Mouse (Mus musculus) forebrain, embryonic 11.5 days (tissue): ENCODE results near the gene Kcnip2. TPM values are rescaled to one million over a fixed set of nuclear protein-coding genes. Genes with fewer than 3 reads are reported as not detected.
"Not testable (repeated sequence)": the region's sequence is repeated elsewhere in the genome, so short reads cannot be mapped to it uniquely, and the experiment has no call there.

Source experiments
- ATAC-seq: fragments of 200-750 bp; cut with Nextera tagmentation; replicated peaks from 2 replicates; pipeline ENCODE4 v1.8.0; 2017; ENCODE audit warnings: moderate TSS enrichment; ENCODE audit not compliant: low FRiP score
- DNase-seq: peaks from one replicate; pipeline ENCODE4 v3.0.0-alpha.2; 2017; ENCODE audit warnings: low spot score
- H3K27ac ChIP-seq: fragments of 300-500 bp; sonication (generic); 2 replicates; pipeline ENCODE4 v1.5.1; 2014; ENCODE audit warnings: low read depth, low read length
- H3K27me3 ChIP-seq: fragments of 300-500 bp; sonication (generic); 2 replicates; pipeline ENCODE4 v1.6.1; 2014; ENCODE audit warnings: mild to moderate bottlenecking, low read length, mixed read lengths; ENCODE audit not compliant: control insufficient read depth, insufficient read depth
- H3K36me3 ChIP-seq: fragments of 300-500 bp; sonication (generic); 2 replicates; pipeline ENCODE4 v1.6.1; 2014; ENCODE audit warnings: mild to moderate bottlenecking, low read length, moderate library complexity, mixed read lengths; ENCODE audit not compliant: control insufficient read depth, insufficient read depth
- H3K4me1 ChIP-seq: fragments of 300-500 bp; sonication (generic); replicated peaks from 2 replicates; pipeline ENCODE4 v1.6.1; 2014; ENCODE audit warnings: low read length, mixed read lengths; ENCODE audit not compliant: control insufficient read depth, insufficient read depth
- H3K4me2 ChIP-seq: fragments of 300-500 bp; sonication (generic); 2 replicates; pipeline ENCODE4 v1.6.1; 2014; ENCODE audit warnings: low read depth, mild to moderate bottlenecking, low read length, moderate library complexity, mixed read lengths; ENCODE audit not compliant: severe bottlenecking
- H3K4me3 ChIP-seq: fragments of 300-500 bp; sonication (generic); 2 replicates; pipeline ENCODE4 v1.5.1; 2014; ENCODE audit warnings: low read depth, low read length
- H3K9ac ChIP-seq: fragments of 300-500 bp; sonication (generic); 2 replicates; pipeline ENCODE4 v1.6.1; 2014; ENCODE audit warnings: low read length
- H3K9me3 ChIP-seq: fragments of 300-500 bp; sonication (generic); 2 replicates; pipeline ENCODE4 v1.6.1; 2016; ENCODE audit warnings: low read length, mixed read lengths; ENCODE audit not compliant: control insufficient read depth
- WGBS: fragments of 180-500 bp; shearing (Covaris S2); extraction: QIAGEN DNeasy Blood & Tissue Kit; methylation state at CpG from one replicate; pipeline ENCODE4 v1.1.7; 2014; 5-methylcytosine and 5-hydroxymethylcytosine counted together
- polyA plus RNA-seq: library from polyadenylated mRNA; unstranded; fragments of >200 nt; fragmentation: Nextera tagmentation; extraction: Ambion mirVana; gene quantifications from 2 replicates; pipeline ENCODE4 v1.2.1, GENCODE M21; 2014

Gene Kcnip2
- polyA plus RNA-seq, 1 experiment from 2014 or later: 0.76 TPM

DNA sequence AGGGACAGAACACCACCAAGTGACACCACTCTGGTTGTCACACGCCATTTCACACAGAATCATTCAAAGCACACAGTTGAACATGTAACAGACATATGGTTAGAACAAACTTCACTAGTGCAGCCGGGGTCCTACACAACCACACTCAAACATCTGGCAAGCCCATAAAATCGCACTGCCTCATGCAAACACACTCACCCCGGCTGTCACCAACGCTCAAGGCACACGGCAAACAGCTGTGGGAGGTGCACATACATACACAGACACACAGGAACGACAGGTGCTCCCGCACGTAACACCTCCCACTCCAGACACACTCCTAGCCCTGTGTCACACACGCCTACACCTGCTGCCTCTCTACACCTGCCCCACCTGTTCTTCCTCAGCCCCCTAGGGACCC is 691 bp downstream of the Kcnip2 start:
- DNase-seq (no peak), ATAC-seq (no peak; the same call in 1 of the 2 replicates)
- no peak overlapping the region for H3K27ac ChIP-seq
- peak overlapping the region; percentile 87 for H3K4me2 ChIP-seq
- H3K27me3 ChIP-seq: no peaks in the 10 kb centered on the region; the same call in 1 of the 2 replicates
- H3K9me3 ChIP-seq: no peaks in the 10 kb centered on the region
- peak overlapping the region; percentile 58; the same call in 1 of the 2 replicates for H3K9ac ChIP-seq
- WGBS: 71% methylated on average over 10 of the region's 10 CpGs
- H3K36me3 ChIP-seq: no peaks in the 10 kb centered on the region
- H3K4me1 ChIP-seq: peaks cover 23% of the 10 kb centered on the region
- peak overlapping the region; percentile 37; the same call in 1 of the 2 replicates for H3K4me3 ChIP-seq

DNA sequence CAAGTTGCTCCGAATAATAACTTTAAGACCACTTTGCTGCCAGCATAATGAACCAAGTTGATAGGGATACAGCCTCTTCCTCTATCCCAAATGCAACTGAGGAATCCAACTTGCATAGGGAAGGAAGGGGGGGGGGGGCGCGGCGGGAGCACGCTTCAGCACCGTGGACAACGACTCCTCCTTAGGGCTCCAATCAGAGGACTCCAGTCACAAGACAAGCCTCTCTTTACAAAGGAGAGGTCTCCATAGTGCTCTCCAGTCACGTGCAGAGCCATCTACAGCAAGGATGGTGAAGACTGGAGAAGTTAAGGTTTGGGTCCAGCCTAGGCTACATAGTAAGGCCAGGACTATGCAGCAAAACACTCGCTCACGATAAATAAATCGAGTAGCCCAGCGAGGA is 2.1 kb downstream of the Kcnip2 start:
- no peaks in the 10 kb centered on the region for H3K9me3 ChIP-seq
- H3K9ac ChIP-seq: no peak overlapping the region
- H3K27me3 ChIP-seq: no peaks in the 10 kb centered on the region; the same call in 1 of the 2 replicates
- 10% methylated on average over 11 of the region's 12 CpGs for WGBS
- no peak overlapping the region for H3K27ac ChIP-seq
- no peak overlapping the region for H3K4me2 ChIP-seq
- H3K36me3 ChIP-seq: no peaks in the 10 kb centered on the region
- no peak overlapping the region for H3K4me3 ChIP-seq
- DNase-seq (peak; percentile 78), ATAC-seq (no peak)
- H3K4me1 ChIP-seq: peaks cover 23% of the 10 kb centered on the region

DNA sequence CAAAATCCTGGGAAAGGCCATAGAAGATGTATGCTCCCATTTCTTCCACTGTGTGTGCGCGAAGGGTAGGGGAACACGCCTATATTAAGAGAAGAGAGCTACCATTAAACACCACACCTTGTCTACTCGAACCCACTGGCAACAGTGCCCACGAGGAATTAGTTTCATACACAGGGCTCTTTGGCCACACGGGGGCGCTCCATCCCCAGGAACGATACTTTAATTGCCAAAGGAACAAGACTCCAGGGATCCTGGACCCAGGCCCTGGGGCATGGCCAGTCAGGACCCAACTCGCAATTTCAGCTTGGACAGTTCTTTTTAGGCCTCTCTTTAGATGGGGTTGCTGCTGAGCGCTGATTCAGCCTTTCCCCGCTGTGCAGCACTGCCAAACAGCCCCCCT is 2.6 kb downstream of the Kcnip2 start:
- no peak overlapping the region for H3K27ac ChIP-seq
- no peak; the same call in 1 of the 2 replicates for ATAC-seq
- H3K4me1 ChIP-seq: peaks cover 23% of the 10 kb centered on the region
- WGBS: 4% methylated on average over 11 of the region's 11 CpGs
- H3K9ac ChIP-seq: no peak overlapping the region
- no peaks in the 10 kb centered on the region; the same call in 1 of the 2 replicates for H3K27me3 ChIP-seq
- no peaks in the 10 kb centered on the region for H3K9me3 ChIP-seq
- no peaks in the 10 kb centered on the region for H3K36me3 ChIP-seq
- DNase-seq: peak; percentile 91
- H3K4me2 ChIP-seq: no peak overlapping the region
- H3K4me3 ChIP-seq: no peak overlapping the region

GRCm38 (mm10) chr19:45812673-45813252 is 3.1 kb downstream of the Kcnip2 start:
- H3K4me3 ChIP-seq: peak overlapping the region; percentile 22; the same call in 1 of the 2 replicates
- H3K9me3 ChIP-seq: no peaks in the 10 kb centered on the region
- H3K9ac ChIP-seq: no peak overlapping the region
- H3K27ac ChIP-seq: no peak overlapping the region
- H3K36me3 ChIP-seq: no peaks in the 10 kb centered on the region
- ATAC-seq (no peak), DNase-seq (no peak)
- H3K4me1 ChIP-seq: peaks cover 23% of the 10 kb centered on the region
- WGBS: 16% methylated on average over 8 of the region's 8 CpGs
- peak overlapping the region; percentile 54 for H3K4me2 ChIP-seq
- H3K27me3 ChIP-seq: no peaks in the 10 kb centered on the region; the same call in 1 of the 2 replicates

DNA sequence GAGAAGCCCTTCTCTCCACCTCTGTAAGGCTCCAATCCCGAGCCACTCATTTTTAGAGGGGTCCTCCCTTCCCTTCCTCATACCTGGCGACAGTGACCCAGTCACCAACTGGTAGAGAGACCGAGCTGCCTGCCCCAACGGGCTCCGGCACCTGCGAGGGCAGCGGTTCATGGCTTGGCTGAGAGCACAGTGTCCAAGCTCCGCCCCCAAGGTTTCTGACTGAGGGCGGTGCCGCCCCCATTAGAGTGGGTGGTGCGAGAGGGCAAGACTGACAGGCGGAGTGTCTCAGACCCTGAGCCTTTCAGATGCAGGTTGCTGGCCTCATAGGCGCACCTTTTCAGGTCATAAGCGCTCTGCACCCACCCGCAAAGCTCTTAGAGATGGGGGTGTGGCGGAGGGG is 3.7 kb downstream of the Kcnip2 start:
- Histone ChIP-seq H3K9ac (no peak overlapping the region), H3K36me3 (no peaks in the 10 kb centered on the region), H3K4me1 (peaks cover 23% of the 10 kb centered on the region), H3K27ac (no peak overlapping the region), H3K4me3 (peak overlapping the region; percentile 22; the same call in 1 of the 2 replicates), H3K9me3 (no peaks in the 10 kb centered on the region), H3K27me3 (no peaks in the 10 kb centered on the region; the same call in 1 of the 2 replicates), H3K4me2 (peak overlapping the region; percentile 54)
- ATAC-seq (peak; percentile 58), DNase-seq (peak; percentile 71)
- WGBS: 2% methylated on average over 16 of the region's 16 CpGs

DNA sequence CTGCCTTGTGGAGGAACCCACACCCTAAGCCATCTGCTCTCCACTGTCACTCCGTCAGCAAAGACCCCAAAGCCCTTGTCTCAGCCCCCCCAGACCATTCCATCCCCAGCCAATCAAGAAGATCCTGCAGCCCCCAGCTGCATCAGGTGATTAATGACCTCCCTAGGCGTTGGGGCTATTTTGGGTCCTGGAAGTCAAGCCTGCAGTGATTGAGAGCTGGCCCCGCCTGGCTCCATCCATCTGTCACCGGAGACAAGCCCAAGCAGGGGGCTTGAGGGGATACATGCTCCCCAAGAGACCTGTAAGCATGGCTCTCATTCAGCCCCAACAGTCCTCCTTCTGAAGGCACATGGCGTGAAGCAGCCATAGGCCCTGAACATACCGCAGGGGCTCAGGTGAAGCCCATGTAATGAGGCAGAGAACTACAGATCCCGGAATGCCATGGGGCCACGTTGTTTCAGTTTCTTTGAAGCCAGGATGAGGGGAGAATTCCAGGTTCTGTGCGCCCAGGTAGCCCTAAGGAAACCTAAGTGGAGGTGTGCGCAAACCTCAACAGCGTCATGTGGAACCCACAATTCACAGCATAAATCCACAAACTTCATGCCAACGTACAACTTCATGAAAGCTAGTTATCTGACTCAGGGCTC is 4.7 kb downstream of the Kcnip2 start:
- H3K4me3 ChIP-seq: no peak overlapping the region
- DNase-seq (no peak), ATAC-seq (no peak)
- H3K4me1 ChIP-seq: peaks cover 17% of the 10 kb centered on the region
- no peak overlapping the region for H3K4me2 ChIP-seq
- no peak overlapping the region for H3K27ac ChIP-seq
- H3K36me3 ChIP-seq: no peaks in the 10 kb centered on the region
- 76% methylated on average over 12 of the region's 12 CpGs for WGBS
- no peaks in the 10 kb centered on the region; the same call in 1 of the 2 replicates for H3K27me3 ChIP-seq
- H3K9me3 ChIP-seq: no peaks in the 10 kb centered on the region
- H3K9ac ChIP-seq: no peak overlapping the region

- H3K27me3 ChIP-seq: no peaks in the 10 kb centered on the region
- H3K4me2 ChIP-seq: no peak overlapping the region
- ATAC-seq: no peak
- no peaks in the 10 kb centered on the region for H3K9me3 ChIP-seq
- no peak for DNase-seq
- H3K27ac ChIP-seq: no peak overlapping the region
- 93% methylated on average over 4 of the region's 4 CpGs for WGBS
- H3K4me3 ChIP-seq: no peak overlapping the region
- H3K36me3 ChIP-seq: no peaks in the 10 kb centered on the region
- peaks cover 8% of the 10 kb centered on the region for H3K4me1 ChIP-seq
- no peak overlapping the region for H3K9ac ChIP-seq
Measured at GRCm38 (mm10) chr19:45807732-45808131, 8.1 kb downstream of the Kcnip2 start.

- DNase-seq, H3K9me3 ChIP-seq, ATAC-seq, H3K36me3 ChIP-seq, H3K9ac ChIP-seq, H3K4me2 ChIP-seq, H3K4me3 ChIP-seq, H3K27me3 ChIP-seq, H3K27ac ChIP-seq, H3K4me1 ChIP-seq: not testable (repeated sequence)
- 94% methylated on average over 6 of the region's 6 CpGs for WGBS
Measured at GRCm38 (mm10) chr19:45805817-45806216, 10.0 kb downstream of the Kcnip2 start.
